Mouse (Mus musculus) brain, embryonic 14.5 days (tissue): ENCODE measurements at regions not wholly inside any gene's neighbourhood (a gene's known extent, or its start where the extent isn't known, plus 50 kb on each side); places are given as distances from the start of the nearest gene placed in this dataset.
A peak's percentile ranks its signal among the peaks of the same experiment; 100 is the strongest.

Experiments
- DNase-seq: peaks from one replicate; pipeline ENCODE4 v3.0.0-alpha.2; 2011; ENCODE audit warnings: low read depth
- CTCF ChIP-seq: fragments of 200-500 bp; IDR thresholded peaks from 2 replicates; pipeline ENCODE4 v1.5.1; 2012; ENCODE audit warnings: inconsistent platforms, mild to moderate bottlenecking, moderate library complexity, borderline replicate concordance; ENCODE audit not compliant: insufficient read depth, insufficient read length; ENCODE audit errors: extremely low read depth
- POLR2A ChIP-seq: fragments of 200-500 bp; IDR thresholded peaks from 2 replicates; pipeline ENCODE4 v1.6.1; 2012; ENCODE audit warnings: mild to moderate bottlenecking, inconsistent platforms, borderline replicate concordance; ENCODE audit not compliant: poor library complexity, insufficient read depth, insufficient read length, severe bottlenecking; ENCODE audit errors: extremely low read depth

DNA sequence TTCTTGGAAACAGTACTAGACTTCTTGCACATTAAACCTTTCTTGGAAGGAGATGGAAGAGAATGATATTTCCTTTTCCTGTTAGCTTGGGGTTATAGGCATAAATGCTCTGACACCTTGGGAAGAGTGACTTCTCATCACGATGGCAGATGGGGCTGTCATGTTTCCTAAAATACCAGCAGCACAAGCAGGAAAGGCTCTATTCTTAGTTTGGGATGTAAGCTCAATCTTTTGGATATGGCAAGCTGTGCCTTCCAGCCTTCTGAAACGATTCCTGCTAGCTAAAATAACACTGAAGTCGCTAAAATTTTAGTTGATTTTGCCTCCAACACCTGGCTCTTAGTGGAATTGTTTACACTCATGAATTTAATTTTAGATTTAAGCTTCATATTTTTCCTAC is 324.3 kb downstream of the Kcna4 start:
- peak; percentile 37 for DNase-seq
- TF ChIP-seq CTCF = no peak
- no peak for TF ChIP-seq POLR2A

DNA sequence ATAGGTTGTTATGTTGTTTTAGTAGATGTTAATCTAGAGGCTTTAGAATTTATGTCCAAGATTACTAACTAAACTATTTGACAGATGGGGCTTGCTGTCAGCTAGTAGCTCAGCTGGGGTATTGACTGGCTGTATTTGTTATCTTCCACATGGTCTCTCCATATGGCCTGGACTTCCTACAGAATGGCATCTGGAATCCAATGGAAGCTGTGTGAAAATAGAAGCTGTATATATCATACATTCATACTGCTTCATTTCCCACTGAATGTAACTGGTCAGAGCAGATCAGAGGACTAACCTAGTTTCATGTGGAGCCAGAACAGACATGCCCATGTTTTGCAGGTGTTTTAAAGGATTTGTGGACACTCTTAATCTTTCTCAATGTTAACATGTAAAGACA is 337.0 kb downstream of the Kcna4 start:
- TF ChIP-seq CTCF (no peak), POLR2A (no peak)
- DNase-seq = peak; percentile 41

DNA sequence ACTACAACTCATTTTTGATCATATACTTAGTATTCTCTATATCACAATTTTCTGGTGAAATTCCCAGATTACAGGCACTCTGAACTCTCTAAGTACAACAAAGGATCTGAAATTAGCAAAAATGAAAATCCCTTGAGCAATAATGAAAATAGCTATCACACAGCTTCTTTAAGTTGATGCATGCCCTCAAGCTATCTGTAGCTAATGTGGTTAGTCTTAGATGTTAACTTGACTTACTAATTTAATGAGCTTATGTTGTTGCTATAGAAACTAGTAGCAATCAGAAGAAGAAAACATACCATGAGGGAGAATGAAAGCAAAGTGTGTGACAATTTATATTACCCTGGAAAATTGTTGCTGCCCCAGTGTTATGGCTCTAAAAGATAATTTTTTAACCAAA is 368.7 kb downstream of the Kcna4 start:
- TF ChIP-seq CTCF (no peak), POLR2A (no peak)
- peak; percentile 56 for DNase-seq
